Mouse (Mus musculus): ENCODE data around the gene Smyd4.

DNA sequence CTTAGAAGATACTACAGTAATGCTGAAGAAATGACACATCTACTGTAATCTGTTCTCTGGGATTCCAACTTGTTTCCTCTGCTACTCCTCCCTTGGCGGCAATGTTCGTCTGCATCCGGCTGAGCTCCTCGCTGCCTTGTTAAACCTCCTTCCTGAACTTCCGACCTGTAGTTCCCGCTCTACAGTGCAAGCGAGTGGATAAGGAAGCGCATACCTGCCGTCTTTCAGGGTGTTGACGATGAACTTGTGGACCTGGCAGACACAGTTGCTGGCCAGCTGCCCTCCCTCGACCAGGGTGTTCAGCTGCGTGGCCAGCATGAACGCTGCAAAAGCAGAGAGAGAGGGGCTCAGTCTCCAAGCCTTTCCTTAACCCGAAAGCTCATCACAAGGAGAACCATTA is 8.2 kb upstream of the Smyd4 start:
- TF ChIP-seq EP300 (IDR thresholded peaks at IDR 0.05) = no peak
- no peak for TF ChIP-seq CTCF (IDR thresholded peaks at IDR 0.05)

Measured in lung, postnatal 0 days (tissue).